ENCODE assay signal across 14 mouse cellular contexts in genomic region chr7:16456289-16456688, GRCm38 (mm10). TPM values are rescaled to one million over a fixed set of nuclear protein-coding genes. Genes with fewer than 3 reads are reported as not detected.
DNase-seq lines count a peak whose midpoint lies in the region.
"Had no signal": no experiment of that assay in that cellular context is flagged by ENCODE, and none has a peak within 500 bp of the region (broad histone marks: within the 10 kb centered on the region; RNA-seq: fewer than 3 reads in every experiment).

No protein-coding gene starts in this region.

- DNase-seq in cerebellum, adult 9-11 months: peak; percentile 51
- DNase-seq in cerebellum, adult 11 months: no peak
- peak; percentile 62 for DNase-seq in R1 (ENCODE audit: low read depth, low spot score)
- no peak for DNase-seq in heart, postnatal 10 days
- no peak for DNase-seq in frontal cortex, postnatal 36 days (ENCODE audit: low spot score in 2 of 2)
- DNase-seq: adrenal gland, adult 8-10 months; adrenal gland, postnatal 14 days; adrenal gland, postnatal 36 days; cerebellum, adult 2 months; cerebellum, adult 9-10 months; cerebellum, postnatal 25 days; forebrain, postnatal 0 days had no signal

- intact Hi-C loops in heart, postnatal 10 days (cut with DNase I): no loop called here

RNA-seq across cellular contexts. Expression of gene Tmem160, which starts 3.7 kb away (rescaled TPM):
- total RNA-seq in heart, postnatal 10 days (2021): 10 to 100 TPM; 78.0 to 87.1 TPM

RNA-seq across cellular contexts. Expression of gene Npas1, which starts 21.2 kb away (rescaled TPM):
- not detected for total RNA-seq in heart, postnatal 10 days (2021)
- total RNA-seq: adrenal gland, adult 18-20 months; adrenal gland, postnatal 14 days; adrenal gland, postnatal 36 days; gastrocnemius, adult 18-20 months had no signal

RNA-seq across cellular contexts. Expression of gene Zc3h4, which starts 55.6 kb away (rescaled TPM):
- total RNA-seq in heart, postnatal 10 days (2021): 10 to 100 TPM; 37.8 TPM

Comparison
In these comparisons a context has a peak if more than half of its experiments do, and no peak if none do; other contexts are left out.
1. DNase-seq: peak in cerebellum, adult 9-11 months (single experiment) and R1 (single experiment); none in cerebellum, adult 11 months (single experiment), heart, postnatal 10 days (0 of 2) and frontal cortex, postnatal 36 days (0 of 2).